Mouse (Mus musculus) G1E (cell line): Measurements from ENCODE around the gene Gm21958.

Source experiments
- CTCF ChIP-seq: IDR thresholded peaks from 2 replicates; pipeline ENCODE4 v1.5.1; 2012; ENCODE audit warnings: low read depth, low read length, inconsistent platforms, mixed read lengths
- GATA1 ChIP-seq: IDR thresholded peaks from 2 replicates; pipeline ENCODE4 v1.6.1; 2012; ENCODE audit warnings: borderline replicate concordance, low read length, inconsistent platforms, mixed read lengths
- TAL1 ChIP-seq: conservative IDR thresholded peaks from 2 replicates; pipeline ENCODE4 v1.6.1; 2012; ENCODE audit warnings: low read depth, low read length, inconsistent platforms, mixed read lengths

DNA sequence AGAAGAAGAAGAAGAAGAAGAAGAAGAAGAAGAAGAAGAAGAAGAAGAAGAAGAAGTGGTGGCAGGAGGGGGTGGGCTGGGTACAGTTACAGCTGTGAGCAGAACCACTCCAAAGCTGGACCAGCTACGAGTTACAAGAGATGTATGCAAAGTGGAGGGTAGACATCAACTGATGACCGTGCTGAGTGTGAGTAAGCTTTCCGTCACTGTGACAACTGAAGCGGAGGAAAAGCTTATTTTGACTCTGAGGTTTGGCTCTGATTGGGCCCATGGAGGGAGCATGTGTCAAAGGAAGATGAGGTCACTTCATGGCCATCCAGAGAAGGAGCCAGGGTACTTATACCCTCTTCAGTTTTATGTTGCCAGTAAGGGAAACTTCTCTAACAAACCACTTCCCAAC lies 39.3 kb upstream of the Gm21958 start:
- no peak for TF ChIP-seq CTCF
- no peak for TF ChIP-seq TAL1
- no peak for TF ChIP-seq GATA1
